23 mouse cellular contexts compared by ENCODE assay signal in genomic region chr4:128682281-128682680, GRCm38 (mm10).
"Had no signal": no experiment of that assay in that cellular context is flagged by ENCODE, and none has a peak within 500 bp of the region (broad histone marks: within the 10 kb centered on the region; RNA-seq: fewer than 3 reads in every experiment).

No protein-coding gene starts in this region.

- H3K9me3 ChIP-seq: kidney, embryonic 15.5 days; limb, embryonic 15.5 days; midbrain, embryonic 12.5 days; midbrain, embryonic 15.5 days had no signal

- ATAC-seq: intestine, postnatal 0 days; liver, postnatal 0 days; lung, postnatal 0 days; midbrain, embryonic 15.5 days had no signal

- H3K27me3 ChIP-seq: kidney, embryonic 15.5 days; limb, embryonic 12.5 days; limb, embryonic 15.5 days; midbrain, embryonic 15.5 days had no signal

- DNase-seq: kidney, adult 8-10 months; kidney, postnatal 10 days; kidney, postnatal 36 days; layer of hippocampus, postnatal 36 days; liver, postnatal 0 days; lung, embryonic 14.5 days; retina, postnatal 1 day; right cerebral cortex, postnatal 4 days; thymus, adult 18-20 months; thymus, postnatal 36 days had no signal

- H3K36me3 ChIP-seq: kidney, embryonic 15.5 days; limb, embryonic 12.5 days; limb, embryonic 15.5 days; midbrain, embryonic 12.5 days; midbrain, embryonic 15.5 days had no signal

- H3K4me3 ChIP-seq: kidney, embryonic 15.5 days; left cerebral cortex, adult 2 months; limb, embryonic 12.5 days; limb, embryonic 15.5 days; midbrain, embryonic 12.5 days; midbrain, embryonic 15.5 days; myocyte had no signal

- H3K9ac ChIP-seq: kidney, embryonic 15.5 days; limb, embryonic 12.5 days; limb, embryonic 15.5 days; liver, embryonic 14.5 days; liver, postnatal 0 days; lung, embryonic 14.5 days; midbrain, embryonic 12.5 days; midbrain, embryonic 15.5 days had no signal

- H3K27ac ChIP-seq: kidney, embryonic 15.5 days; left cerebral cortex, adult 2 months; limb, embryonic 12.5 days; limb, embryonic 15.5 days; liver, embryonic 14.5 days; macrophage; midbrain, embryonic 12.5 days; midbrain, embryonic 15.5 days; stomach, postnatal 0 days had no signal

- H3K4me2 ChIP-seq: kidney, embryonic 15.5 days; limb, embryonic 12.5 days; limb, embryonic 15.5 days; liver, embryonic 11.5 days; lung, embryonic 14.5 days; midbrain, embryonic 12.5 days; midbrain, embryonic 15.5 days had no signal
